Mouse (Mus musculus): ENCODE measurements around the gene Btbd3.
"Not testable (repeated sequence)": the region's sequence is repeated elsewhere in the genome, so short reads cannot be mapped to it uniquely, and the experiment has no call there.

Btbd3 gene

DNA sequence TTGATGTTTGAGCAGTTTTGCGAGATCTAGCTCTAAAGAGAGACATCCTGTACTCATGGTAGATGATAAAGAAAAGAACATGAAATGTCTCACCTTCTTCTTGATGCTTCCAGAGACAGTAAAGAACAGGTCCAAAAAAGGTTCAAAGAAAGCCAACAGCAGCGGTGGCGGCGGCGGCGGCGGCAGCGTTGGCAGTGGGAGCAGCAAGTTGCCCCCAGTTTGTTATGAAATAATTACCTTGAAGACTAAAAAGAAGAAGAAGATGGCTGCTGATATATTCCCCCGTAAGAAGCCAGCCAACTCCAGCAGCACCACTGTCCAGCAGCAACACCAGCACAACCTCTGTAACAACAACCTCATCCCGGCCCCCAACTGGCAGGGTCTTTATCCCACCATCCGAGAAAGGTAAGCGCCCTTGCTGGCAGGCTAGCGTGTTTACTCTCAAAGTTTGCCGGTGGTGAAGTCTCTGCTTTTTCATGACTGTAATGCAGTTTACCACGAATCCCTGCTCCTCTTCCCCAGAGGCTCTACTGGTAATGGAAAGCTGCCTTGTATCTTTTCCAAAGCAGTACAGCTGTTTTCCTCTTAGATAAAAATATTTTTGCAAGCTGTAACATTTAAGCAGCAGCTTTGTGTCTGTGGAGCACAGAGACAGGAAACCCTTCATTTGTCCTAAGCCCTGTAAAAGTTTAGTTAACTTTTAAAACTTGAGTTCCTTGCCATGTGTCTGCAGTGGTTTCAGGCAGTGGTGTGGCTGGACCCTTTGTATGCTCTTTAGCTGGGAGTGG is 22.7 kb downstream of the Btbd3 start:
- DNase-seq (ENCODE audit: extremely low read depth, low read depth) = no peak

DNA sequence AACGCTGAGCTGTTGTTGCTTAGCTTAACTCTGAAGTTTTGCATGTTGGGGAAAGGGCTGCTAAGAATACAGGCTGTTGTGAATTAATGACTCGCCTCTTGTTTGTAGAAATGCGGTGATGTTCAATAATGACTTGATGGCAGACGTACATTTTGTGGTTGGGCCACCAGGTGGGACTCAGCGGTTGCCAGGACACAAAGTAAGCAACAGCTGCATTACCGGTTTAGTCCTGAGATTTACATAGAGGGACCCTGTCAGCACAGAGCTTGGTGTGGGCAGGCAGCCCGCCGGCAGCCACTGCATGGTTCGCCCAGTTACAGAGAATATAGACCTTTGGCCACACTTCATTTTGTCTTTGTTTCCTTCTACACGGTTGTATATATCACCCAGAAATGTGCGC is 23.3 kb downstream of the Btbd3 start:
- no peak for DNase-seq (ENCODE audit: extremely low read depth, low read depth)

GRCm38 (mm10) chr2:138280225-138280711 is 23.9 kb downstream of the Btbd3 start:
- DNase-seq (ENCODE audit: extremely low read depth, low read depth) = no peak

- no peak for DNase-seq (ENCODE audit: extremely low read depth, low read depth)
Observed at GRCm38 (mm10) chr2:138281550-138282201, 25.3 kb downstream of the Btbd3 start.

DNA sequence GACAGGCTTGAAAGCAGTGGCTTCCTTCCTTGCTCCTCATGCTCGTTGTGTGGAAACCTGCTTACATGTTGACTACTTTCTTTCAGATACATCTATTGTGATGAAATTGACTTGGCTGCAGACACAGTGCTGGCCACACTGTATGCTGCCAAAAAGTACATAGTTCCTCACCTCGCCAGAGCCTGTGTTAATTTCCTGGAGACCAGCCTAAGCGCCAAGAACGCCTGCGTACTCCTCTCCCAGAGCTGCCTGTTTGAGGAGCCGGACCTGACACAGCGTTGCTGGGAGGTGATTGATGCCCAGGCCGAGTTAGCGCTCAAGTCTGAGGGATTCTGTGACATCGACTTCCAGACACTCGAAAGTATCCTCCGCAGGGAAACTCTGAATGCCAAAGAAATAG is 27.0 kb downstream of the Btbd3 start:
- no peak for DNase-seq (ENCODE audit: extremely low read depth, low read depth)

DNA sequence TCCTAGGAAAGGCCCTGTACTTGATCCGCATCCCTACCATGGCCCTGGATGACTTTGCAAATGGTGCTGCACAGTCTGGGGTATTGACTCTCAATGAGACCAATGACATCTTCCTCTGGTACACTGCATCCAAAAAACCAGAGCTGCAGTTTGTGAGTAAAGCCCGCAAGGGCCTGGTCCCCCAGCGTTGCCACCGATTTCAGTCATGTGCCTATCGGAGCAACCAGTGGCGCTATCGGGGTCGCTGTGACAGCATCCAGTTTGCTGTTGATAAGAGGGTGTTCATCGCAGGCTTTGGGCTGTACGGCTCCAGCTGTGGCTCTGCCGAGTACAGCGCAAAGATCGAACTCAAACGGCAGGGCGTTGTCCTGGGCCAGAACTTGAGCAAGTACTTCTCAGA is 27.5 kb downstream of the Btbd3 start:
- no peak for DNase-seq (ENCODE audit: extremely low read depth, low read depth)

DNA sequence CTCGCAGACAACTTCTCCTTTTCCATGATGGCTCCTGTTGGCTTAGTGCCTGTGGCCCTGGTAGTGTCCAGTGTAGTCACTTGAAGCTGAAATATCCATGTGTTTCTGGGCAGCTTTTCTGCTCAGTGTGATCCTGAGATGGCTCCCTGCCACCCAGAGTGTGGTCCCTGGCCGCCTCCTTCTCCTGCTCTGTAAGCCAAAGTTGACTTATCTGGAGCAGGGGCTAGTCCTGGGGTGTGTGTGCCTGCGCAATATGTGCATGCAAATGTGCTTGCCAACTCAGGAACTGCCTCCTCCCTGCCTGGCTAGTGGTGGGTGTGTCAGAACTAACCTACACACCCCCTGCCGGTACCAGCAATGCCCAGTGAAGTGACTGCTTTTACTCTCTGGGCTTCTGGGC is 29.4 kb downstream of the Btbd3 start:
- DNase-seq (ENCODE audit: extremely low read depth, low read depth) = no peak

- DNase-seq (ENCODE audit: extremely low read depth, low read depth) = no peak
Observed at GRCm38 (mm10) chr2:138290154-138290553, 33.8 kb downstream of the Btbd3 start.

DNA sequence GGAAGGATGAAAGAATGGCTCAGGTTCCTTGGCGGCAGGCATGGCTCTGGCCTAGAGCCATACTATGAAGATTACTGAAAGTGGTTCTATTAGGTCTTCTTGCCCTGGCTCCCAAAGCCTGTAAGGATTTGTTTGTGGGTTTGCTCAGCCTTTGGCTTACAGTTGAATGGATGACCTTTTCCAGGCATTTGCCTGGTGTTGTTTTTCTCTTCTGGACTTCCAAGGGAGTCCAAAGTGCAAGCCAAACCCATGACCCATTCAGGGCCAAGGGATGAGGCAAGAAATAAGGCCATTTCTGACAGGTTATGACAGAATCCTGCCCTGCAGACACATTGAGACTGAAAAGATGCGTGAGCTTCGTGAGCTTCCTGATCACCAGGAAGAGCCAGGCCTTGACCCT is 37.9 kb downstream of the Btbd3 start:
- no peak for DNase-seq (ENCODE audit: extremely low read depth, low read depth)

GRCm38 (mm10) chr2:138306236-138306635 is 49.9 kb downstream of the Btbd3 start:
- no peak for DNase-seq (ENCODE audit: extremely low read depth, low read depth)

- DNase-seq (ENCODE audit: extremely low read depth, low read depth) = no peak
Observed at GRCm38 (mm10) chr2:138315644-138316043, 59.3 kb downstream of the Btbd3 start.

DNA sequence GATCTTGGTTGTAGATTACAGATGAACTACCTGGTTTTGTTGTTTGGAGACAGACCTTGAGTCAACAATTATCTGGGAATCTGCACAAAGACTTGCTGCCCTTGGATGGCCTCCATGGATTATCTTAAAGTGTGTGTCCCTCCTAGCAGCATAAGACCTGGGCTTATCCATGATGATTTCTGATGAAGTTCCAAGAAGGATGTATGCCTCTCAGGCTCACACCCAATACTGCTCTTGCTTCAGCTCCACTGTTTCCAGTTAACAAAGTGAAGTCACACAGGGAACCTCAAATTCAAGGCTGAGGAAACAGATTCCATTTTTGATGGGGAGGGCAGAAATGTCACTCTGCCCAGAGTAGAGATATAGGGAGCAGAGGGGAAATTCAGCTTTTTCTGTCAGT is 64.0 kb downstream of the Btbd3 start:
- no peak for DNase-seq (ENCODE audit: extremely low read depth, low read depth)

GRCm38 (mm10) chr2:138321041-138321481 is 64.7 kb downstream of the Btbd3 start:
- DNase-seq (ENCODE audit: extremely low read depth, low read depth) = no peak

DNA sequence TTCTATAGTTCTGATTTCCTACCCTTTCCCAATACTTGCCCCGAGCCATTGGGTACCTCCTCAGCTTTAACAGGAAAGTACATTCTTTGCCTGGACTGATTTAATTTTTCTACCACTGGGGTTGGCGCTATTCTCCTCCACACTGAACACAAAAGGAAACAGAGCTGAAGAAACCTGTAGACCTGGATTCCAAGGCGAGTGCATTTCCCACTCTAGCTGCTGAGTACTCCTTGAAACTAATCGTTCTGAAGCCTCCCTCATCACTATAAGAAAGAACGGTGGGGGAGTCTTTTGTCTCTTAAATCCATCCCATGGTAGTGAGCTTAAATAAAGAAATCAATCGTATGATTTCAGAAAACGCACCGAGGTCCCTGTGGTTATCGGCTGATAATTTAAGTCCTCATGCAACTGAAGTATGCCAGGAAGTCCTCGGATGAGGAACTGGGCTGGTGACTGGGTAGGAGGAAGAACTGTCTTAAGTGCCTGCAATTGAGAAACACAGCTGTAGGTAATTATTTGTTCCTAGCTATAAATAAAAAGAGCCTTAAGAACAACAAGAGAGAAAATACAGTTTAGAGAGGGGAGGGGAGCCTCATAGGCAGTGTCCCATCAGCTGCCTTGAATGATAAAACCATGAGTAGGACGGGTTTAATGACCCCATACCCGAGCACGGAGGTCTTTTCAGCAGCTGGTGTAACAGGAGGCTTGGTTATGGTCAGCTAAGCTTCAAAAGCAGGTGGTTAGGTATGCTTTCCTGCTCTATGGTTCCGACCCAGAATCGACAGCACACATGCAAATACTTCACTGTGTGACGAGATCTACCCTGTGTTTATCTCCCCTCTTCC is 66.1 kb downstream of the Btbd3 start:
- DNase-seq (ENCODE audit: extremely low read depth, low read depth) = no peak

DNA sequence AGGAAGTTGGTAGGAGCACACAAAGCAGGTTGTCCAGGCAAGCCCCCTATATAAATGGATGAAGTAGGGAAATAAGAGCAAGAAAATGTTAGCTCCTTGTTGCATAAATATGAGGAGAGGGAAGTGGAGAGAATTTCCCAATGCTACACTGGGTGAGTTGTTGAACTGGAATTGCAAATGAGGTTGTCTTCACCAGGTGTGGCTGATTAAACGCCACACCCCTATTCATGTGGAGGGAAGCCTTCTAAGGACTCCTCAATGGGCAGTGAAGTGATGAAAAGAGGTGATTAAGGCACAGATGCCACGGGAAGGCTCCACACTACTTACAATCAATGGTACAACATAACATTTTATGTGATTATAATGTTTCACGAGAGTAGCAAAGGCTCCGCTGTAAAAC is 70.0 kb downstream of the Btbd3 start:
- no peak for DNase-seq (ENCODE audit: extremely low read depth, low read depth)

GRCm38 (mm10) chr2:138334198-138334597 is 77.8 kb downstream of the Btbd3 start:
- not testable (repeated sequence) for DNase-seq (ENCODE audit: extremely low read depth, low read depth)

DNA sequence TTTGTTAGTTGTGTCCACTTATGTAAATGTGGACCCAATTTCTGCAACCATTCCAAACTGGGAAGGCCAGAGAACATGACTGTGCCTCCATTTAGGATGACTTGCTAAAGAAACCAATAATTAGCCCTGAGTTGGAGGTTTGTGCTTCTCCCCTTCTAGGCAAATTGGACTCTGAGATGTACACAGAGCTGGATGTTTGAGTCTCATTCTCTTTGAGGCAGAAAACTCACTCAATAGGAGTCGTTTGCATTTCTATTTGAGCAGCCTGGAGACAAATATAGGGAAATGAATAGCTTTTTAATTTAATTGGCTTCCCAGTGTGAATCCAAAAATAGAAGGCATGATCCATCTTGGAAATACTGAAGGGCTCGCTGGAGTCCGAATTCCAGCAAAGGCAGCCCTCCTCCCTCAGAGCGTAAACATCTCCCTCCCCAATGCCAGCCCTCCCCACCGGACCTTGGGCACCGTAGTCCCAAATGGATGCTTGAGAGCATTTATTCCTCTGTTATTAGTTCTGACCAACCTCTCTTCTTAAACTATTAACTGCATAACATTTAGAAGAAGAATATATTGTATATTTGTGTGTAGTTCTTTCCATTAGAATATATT is 81.6 kb downstream of the Btbd3 start:
- no peak for DNase-seq (ENCODE audit: extremely low read depth, low read depth)

- no peak for DNase-seq (ENCODE audit: extremely low read depth, low read depth)
Observed at GRCm38 (mm10) chr2:138338524-138338923, 82.2 kb downstream of the Btbd3 start.

DNA sequence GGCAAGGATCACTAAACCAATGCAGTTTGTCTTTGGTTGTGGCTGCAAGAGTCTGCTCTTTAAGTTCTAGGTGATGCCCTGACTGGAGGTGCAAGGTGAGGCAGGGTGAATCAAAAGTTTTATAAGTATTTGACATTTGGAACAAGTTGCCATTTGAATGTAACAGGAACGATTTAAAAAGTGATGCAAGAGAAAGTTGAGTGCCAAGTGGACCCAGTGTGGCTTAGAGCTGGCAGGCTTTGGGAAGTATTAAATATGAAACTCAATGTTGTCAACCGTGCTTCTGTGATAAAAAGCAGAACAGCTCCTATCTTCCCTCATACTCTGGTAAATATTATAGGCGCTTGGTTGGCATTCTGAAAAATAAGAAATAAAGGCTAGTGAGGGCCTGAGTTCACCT is 99.0 kb downstream of the Btbd3 start:
- no peak for DNase-seq (ENCODE audit: extremely low read depth, low read depth)

DNA sequence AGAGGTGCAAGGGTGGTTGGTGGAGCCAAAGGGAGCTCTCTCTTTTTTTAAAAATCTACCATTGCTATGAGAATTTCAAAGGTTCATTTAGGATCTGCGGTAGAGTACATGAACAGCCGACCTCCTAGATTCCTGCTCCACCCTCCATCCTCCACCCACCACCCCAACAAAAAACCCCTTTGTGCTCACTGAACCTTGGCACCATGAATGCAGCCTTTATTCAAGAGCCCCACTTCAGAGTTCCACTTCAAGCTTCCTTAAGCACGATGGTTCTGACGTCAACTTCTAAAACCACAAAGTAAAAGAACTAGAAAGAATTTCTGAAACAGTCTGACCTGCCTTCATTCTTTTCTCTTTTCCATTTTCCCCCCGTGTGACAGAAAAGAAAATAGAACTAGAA is 106.1 kb downstream of the Btbd3 start:
- no peak for DNase-seq (ENCODE audit: extremely low read depth, low read depth)

DNA sequence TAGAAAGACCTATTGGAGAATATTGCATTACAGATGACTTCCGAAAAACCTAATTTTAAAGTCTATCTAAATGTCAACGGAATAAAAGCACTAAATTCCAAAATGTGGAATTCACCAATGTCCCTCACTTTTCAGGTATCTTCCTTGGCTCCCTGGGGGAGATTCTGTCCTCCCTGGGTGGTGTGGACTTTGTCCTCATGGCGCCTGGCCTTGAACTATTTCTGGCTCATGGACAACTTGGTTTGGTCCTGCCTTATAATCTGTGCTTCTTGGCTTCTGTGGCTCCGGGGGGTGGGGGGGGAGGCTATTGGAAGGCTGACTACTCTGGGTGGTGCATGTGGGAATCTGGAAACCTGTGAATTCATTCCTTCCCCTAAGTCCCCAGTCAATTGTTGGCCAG is 109.0 kb downstream of the Btbd3 start:
- no peak for DNase-seq (ENCODE audit: extremely low read depth, low read depth)

DNA sequence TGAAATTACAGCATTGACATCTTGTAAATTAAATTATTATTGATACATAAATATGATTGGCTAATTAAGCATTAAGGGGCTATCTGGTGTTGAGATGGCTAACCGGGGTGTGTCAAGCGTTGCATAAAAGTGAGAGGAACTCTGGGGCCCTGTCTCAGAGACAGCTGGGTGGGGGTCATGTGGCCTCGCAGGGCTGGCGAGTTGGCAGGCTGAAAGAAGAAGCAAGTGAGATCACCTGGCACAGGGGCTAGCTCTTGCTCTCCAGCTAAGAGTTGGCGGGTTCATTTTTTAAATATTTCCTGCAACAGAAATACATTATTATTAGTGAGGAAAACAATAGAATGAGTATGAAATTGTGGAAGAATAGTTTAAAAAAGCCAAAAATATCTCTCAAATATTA is 118.2 kb downstream of the Btbd3 start:
- DNase-seq (ENCODE audit: extremely low read depth, low read depth) = no peak
